Mouse (Mus musculus) testis, postnatal 14 days (tissue): Measurements from ENCODE around the gene Cdkn1b.

ENCODE experiments used
- DNase-seq: peaks from one replicate; pipeline ENCODE4 v3.0.0; 2021; ENCODE audit warnings: low spot score

Gene Cdkn1b

GRCm38 (mm10) chr6:134930383-134930782 is 10.2 kb downstream of the Cdkn1b start:
- no peak for DNase-seq

GRCm38 (mm10) chr6:134931146-134931545 is 10.9 kb downstream of the Cdkn1b start:
- DNase-seq, result no peak

- no peak for DNase-seq
Observed at GRCm38 (mm10) chr6:134932486-134933206, 12.4 kb downstream of the Cdkn1b start.

- DNase-seq, result no peak
Observed at GRCm38 (mm10) chr6:134933207-134933558, 13.0 kb downstream of the Cdkn1b start.

- DNase-seq, result no peak
Observed at GRCm38 (mm10) chr6:134934305-134934704, 14.1 kb downstream of the Cdkn1b start.

GRCm38 (mm10) chr6:134939781-134940180 is 19.6 kb downstream of the Cdkn1b start:
- no peak for DNase-seq

GRCm38 (mm10) chr6:134943759-134944407 is 23.7 kb downstream of the Cdkn1b start:
- no peak for DNase-seq

GRCm38 (mm10) chr6:134946054-134946453 is 25.9 kb downstream of the Cdkn1b start:
- DNase-seq, result no peak

GRCm38 (mm10) chr6:134946858-134947257 is 26.7 kb downstream of the Cdkn1b start:
- no peak for DNase-seq

- DNase-seq, result peak; percentile 33
Observed at GRCm38 (mm10) chr6:134947311-134948087, 27.3 kb downstream of the Cdkn1b start.

GRCm38 (mm10) chr6:134948522-134949061 is 28.4 kb downstream of the Cdkn1b start:
- peak; percentile 54 for DNase-seq

GRCm38 (mm10) chr6:134949241-134949640 is 29.0 kb downstream of the Cdkn1b start:
- no peak for DNase-seq

- peak; percentile 31 for DNase-seq
Observed at GRCm38 (mm10) chr6:134951364-134951763, 31.2 kb downstream of the Cdkn1b start.

GRCm38 (mm10) chr6:134953976-134954375 is 33.8 kb downstream of the Cdkn1b start:
- DNase-seq, result no peak

- DNase-seq, result no peak
Observed at GRCm38 (mm10) chr6:134956388-134956787, 36.2 kb downstream of the Cdkn1b start.

GRCm38 (mm10) chr6:134961286-134961685 is 41.1 kb downstream of the Cdkn1b start:
- DNase-seq, result no peak

GRCm38 (mm10) chr6:134961858-134962517 is 41.8 kb downstream of the Cdkn1b start:
- DNase-seq, result no peak

GRCm38 (mm10) chr6:134962518-134962893 is 42.3 kb downstream of the Cdkn1b start:
- no peak for DNase-seq

- no peak for DNase-seq
Observed at GRCm38 (mm10) chr6:134963910-134964309, 43.7 kb downstream of the Cdkn1b start.

- no peak for DNase-seq
Observed at GRCm38 (mm10) chr6:134966681-134967080, 46.5 kb downstream of the Cdkn1b start.

GRCm38 (mm10) chr6:134968326-134968725 is 48.1 kb downstream of the Cdkn1b start:
- no peak for DNase-seq

GRCm38 (mm10) chr6:134969498-134969897 is 49.3 kb downstream of the Cdkn1b start:
- no peak for DNase-seq
